Mouse (Mus musculus): ENCODE data around the gene C2cd2. TPM values are rescaled to one million over a fixed set of nuclear protein-coding genes. Genes with fewer than 3 reads are reported as not detected.
"Not testable (repeated sequence)": the region's sequence is repeated elsewhere in the genome, so short reads cannot be mapped to it uniquely, and the experiment has no call there.

C2cd2 gene
- polyA plus RNA-seq (2016; fragmentation: Nextera tagmentation; extraction: Ambion mirVana): 16.1 and 19.8 TPM in 2 replicates

GRCm38 (mm10) chr16:97962151-97962948, at the start of gene C2cd2, which contains the start of gene Zbtb21:
Gene C2cd2, minus strand, starts transcription at chr16:97962598.
Gene Zbtb21, minus strand, starts transcription at chr16:97962622.
- H3K4me2 ChIP-seq (replicated peaks): peak within 1 kb of the TSS; percentile 89
- peak within 1 kb of the TSS; percentile 90 for H3K4me3 ChIP-seq
- H3K4me1 ChIP-seq: peaks cover 11% of the 10 kb centered on the region; the same call in 1 of the 2 replicates
- H3K9ac ChIP-seq: peak within 1 kb of the TSS; percentile 89
- H3K27me3 ChIP-seq: no peaks in the 10 kb centered on the region
- H3K27ac ChIP-seq: peak within 1 kb of the TSS; percentile 95
- H3K9me3 ChIP-seq: no peaks in the 10 kb centered on the region
- under 1% methylated on average over 78 of the region's 78 CpGs for WGBS
- no peaks in the 10 kb centered on the region for H3K36me3 ChIP-seq
- ATAC-seq (ENCODE audit: insufficient number of reproducible peaks, insufficient read depth, low FRiP score, low TSS enrichment): peak; percentile 99

GRCm38 (mm10) chr16:97997383-97997731, 35.0 kb upstream of the C2cd2 start:
- H3K27me3 ChIP-seq, H3K36me3 ChIP-seq, H3K4me1 ChIP-seq: not testable (repeated sequence)
- Histone ChIP-seq H3K9me3 (peaks cover 16% of the 10 kb centered on the region), H3K4me3 (peak overlapping the region; percentile 60), H3K27ac (peak overlapping the region; percentile 47; the same call in 1 of the 2 replicates), H3K4me2 (replicated peaks) (peak overlapping the region; percentile 62), H3K9ac (peak overlapping the region; percentile 48)
- under 1% methylated on average over 8 of the region's 8 CpGs for WGBS
- ATAC-seq (ENCODE audit: insufficient number of reproducible peaks, insufficient read depth, low FRiP score, low TSS enrichment): peak; percentile 43

GRCm38 (mm10) chr16:97996616-97997382, 34.4 kb upstream of the C2cd2 start, which contains the start of gene B230307C23Rik:
Gene B230307C23Rik, plus strand, starts transcription at chr16:97997315.
- Histone ChIP-seq H3K4me3 (peak within 1 kb of the TSS; percentile 60), H3K27ac (peak within 1 kb of the TSS; percentile 47), H3K27me3 (no peaks in the 10 kb centered on the region), H3K9ac (peak within 1 kb of the TSS; percentile 50), H3K4me2 (replicated peaks) (peak within 1 kb of the TSS; percentile 62), H3K9me3 (peaks cover 10% of the 10 kb centered on the region), H3K4me1 (no peaks in the 10 kb centered on the region), H3K36me3 (peaks cover 8% of the 10 kb centered on the region; the same call in 1 of the 2 replicates)
- 2% methylated on average over 22 of the region's 22 CpGs for WGBS
- ATAC-seq (ENCODE audit: insufficient number of reproducible peaks, insufficient read depth, low FRiP score, low TSS enrichment): peak; percentile 99

GRCm38 (mm10) chr16:97995849-97996615, 33.6 kb upstream of the C2cd2 start:
- Histone ChIP-seq H3K4me2 (replicated peaks) (peak overlapping the region; percentile 62), H3K4me3 (peak overlapping the region; percentile 60), H3K36me3 (peaks cover 8% of the 10 kb centered on the region; the same call in 1 of the 2 replicates), H3K9ac (no peak overlapping the region), H3K27me3 (no peaks in the 10 kb centered on the region), H3K9me3 (peaks cover 10% of the 10 kb centered on the region), H3K4me1 (no peaks in the 10 kb centered on the region), H3K27ac (no peak overlapping the region)
- ATAC-seq (ENCODE audit: insufficient number of reproducible peaks, insufficient read depth, low FRiP score, low TSS enrichment): no peak
- 24% methylated on average over 1 of the region's 1 CpGs for WGBS

GRCm38 (mm10) chr16:97992477-97992876, 30.1 kb upstream of the C2cd2 start:
- not testable (repeated sequence) for H3K27me3 ChIP-seq; H3K36me3 ChIP-seq; H3K4me1 ChIP-seq; H3K4me2 ChIP-seq (replicated peaks); H3K4me3 ChIP-seq; H3K9ac ChIP-seq; ATAC-seq (ENCODE audit: insufficient number of reproducible peaks, insufficient read depth, low FRiP score, low TSS enrichment); H3K9me3 ChIP-seq; H3K27ac ChIP-seq
- WGBS: 79% methylated on average over 3 of the region's 3 CpGs

- WGBS: 68% methylated on average over 2 of the region's 2 CpGs
- Histone ChIP-seq H3K4me2 (replicated peaks) (no peak overlapping the region), H3K36me3 (no peaks in the 10 kb centered on the region), H3K27me3 (no peaks in the 10 kb centered on the region), H3K27ac (no peak overlapping the region), H3K9me3 (0 out of 2 replicates have a peak, but pooled peaks cover 3% of the 10 kb centered on the region), H3K4me1 (no peaks in the 10 kb centered on the region), H3K9ac (no peak overlapping the region), H3K4me3 (no peak overlapping the region)
- no peak for ATAC-seq (ENCODE audit: insufficient number of reproducible peaks, insufficient read depth, low FRiP score, low TSS enrichment)
These were observed 29.1 kb upstream of the C2cd2 start for GRCm38 (mm10) chr16:97991517-97991916.

- no peak overlapping the region for H3K27ac ChIP-seq
- no peak overlapping the region for H3K9ac ChIP-seq
- no peak overlapping the region for H3K4me3 ChIP-seq
- no peaks in the 10 kb centered on the region for H3K27me3 ChIP-seq
- H3K4me1 ChIP-seq: no peaks in the 10 kb centered on the region
- no peaks in the 10 kb centered on the region for H3K36me3 ChIP-seq
- H3K9me3 ChIP-seq: 0 out of 2 replicates have a peak, but pooled peaks cover 3% of the 10 kb centered on the region
- 81% methylated on average over 5 of the region's 5 CpGs for WGBS
- no peak overlapping the region for H3K4me2 ChIP-seq (replicated peaks)
- no peak for ATAC-seq (ENCODE audit: insufficient number of reproducible peaks, insufficient read depth, low FRiP score, low TSS enrichment)
These were observed 22.2 kb upstream of the C2cd2 start for GRCm38 (mm10) chr16:97984589-97984988.

- 94% methylated on average over 1 of the region's 1 CpGs for WGBS
- no peak overlapping the region for H3K4me2 ChIP-seq (replicated peaks)
- H3K27me3 ChIP-seq: no peaks in the 10 kb centered on the region
- H3K9ac ChIP-seq: no peak overlapping the region
- no peak overlapping the region for H3K4me3 ChIP-seq
- ATAC-seq (ENCODE audit: insufficient number of reproducible peaks, insufficient read depth, low FRiP score, low TSS enrichment): no peak
- no peaks in the 10 kb centered on the region for H3K9me3 ChIP-seq
- no peaks in the 10 kb centered on the region for H3K36me3 ChIP-seq
- no peaks in the 10 kb centered on the region for H3K4me1 ChIP-seq
- H3K27ac ChIP-seq: no peak overlapping the region
These were observed 19.0 kb upstream of the C2cd2 start for GRCm38 (mm10) chr16:97981362-97981761.

GRCm38 (mm10) chr16:97977722-97978121, 15.3 kb upstream of the C2cd2 start:
- 92% methylated on average over 3 of the region's 3 CpGs for WGBS

GRCm38 (mm10) chr16:97977277-97977676, 14.9 kb upstream of the C2cd2 start:
- Histone ChIP-seq H3K36me3 (no peaks in the 10 kb centered on the region), H3K27ac (no peak overlapping the region), H3K4me1 (no peaks in the 10 kb centered on the region), H3K9me3 (no peaks in the 10 kb centered on the region), H3K27me3 (no peaks in the 10 kb centered on the region), H3K9ac (no peak overlapping the region), H3K4me2 (replicated peaks) (no peak overlapping the region), H3K4me3 (no peak overlapping the region)
- no peak for ATAC-seq (ENCODE audit: insufficient number of reproducible peaks, insufficient read depth, low FRiP score, low TSS enrichment)
- 67% methylated on average over 1 of the region's 1 CpGs for WGBS

More at GRCm38 (mm10) chr16:97977722-97978121, 15.3 kb upstream of the C2cd2 start:
- no peak overlapping the region for H3K4me3 ChIP-seq
- H3K4me1 ChIP-seq: no peaks in the 10 kb centered on the region
- no peaks in the 10 kb centered on the region for H3K36me3 ChIP-seq
- no peaks in the 10 kb centered on the region for H3K9me3 ChIP-seq
- no peak for ATAC-seq (ENCODE audit: insufficient number of reproducible peaks, insufficient read depth, low FRiP score, low TSS enrichment)
- H3K27me3 ChIP-seq: no peaks in the 10 kb centered on the region
- H3K27ac ChIP-seq: no peak overlapping the region
- no peak overlapping the region for H3K9ac ChIP-seq
- no peak overlapping the region for H3K4me2 ChIP-seq (replicated peaks)

- ATAC-seq (ENCODE audit: insufficient number of reproducible peaks, insufficient read depth, low FRiP score, low TSS enrichment): no peak
- no peaks in the 10 kb centered on the region for H3K27me3 ChIP-seq
- WGBS: 88% methylated on average over 3 of the region's 3 CpGs
- H3K4me1 ChIP-seq: peaks cover 4% of the 10 kb centered on the region; the same call in 1 of the 2 replicates
- no peak overlapping the region for H3K4me3 ChIP-seq
- no peak overlapping the region for H3K4me2 ChIP-seq (replicated peaks)
- H3K9me3 ChIP-seq: no peaks in the 10 kb centered on the region
- H3K9ac ChIP-seq: no peak overlapping the region
- no peak overlapping the region for H3K27ac ChIP-seq
- no peaks in the 10 kb centered on the region for H3K36me3 ChIP-seq
These were observed 1.6 kb upstream of the C2cd2 start for GRCm38 (mm10) chr16:97963956-97964540.
